Mouse (Mus musculus) heart, postnatal 0 days (tissue): ENCODE data around the gene Mrps34. TPM values are rescaled to one million over a fixed set of nuclear protein-coding genes. Genes with fewer than 3 reads are reported as not detected.
A peak's percentile ranks its signal among the peaks of the same experiment; 100 is the strongest.

ENCODE experiments used
- ATAC-seq: fragments of 200-750 bp; cut with Nextera tagmentation; 2 replicates; pipeline ENCODE4 v1.8.0; 2017; ENCODE audit warnings: low read depth, moderate number of reproducible peaks, moderate library complexity; ENCODE audit not compliant: insufficient read depth
- DNase-seq: peaks from one replicate; pipeline ENCODE4 v3.0.0-alpha.2; 2016; ENCODE audit warnings: low spot score
- H3K27ac ChIP-seq: fragments of 300-500 bp; sonication (generic); 2 replicates; pipeline ENCODE4 v1.5.1; 2014; ENCODE audit warnings: low read depth, mild to moderate bottlenecking
- H3K27me3 ChIP-seq: fragments of 300-500 bp; sonication (generic); 2 replicates; pipeline ENCODE4 v1.6.1; 2014; ENCODE audit warnings: low read length, mixed read lengths; ENCODE audit not compliant: control insufficient read depth, insufficient read depth
- H3K36me3 ChIP-seq: fragments of 300-500 bp; sonication (generic); replicated peaks from 2 replicates; pipeline ENCODE4 v1.6.1; 2014; ENCODE audit warnings: low read length, mixed read lengths; ENCODE audit not compliant: control insufficient read depth, insufficient read depth
- H3K4me1 ChIP-seq: fragments of 300-500 bp; sonication (generic); 2 replicates; pipeline ENCODE4 v1.6.1; 2014; ENCODE audit warnings: antibody characterized with exemption; ENCODE audit not compliant: control insufficient read depth, insufficient read depth
- H3K4me2 ChIP-seq: fragments of 300-500 bp; sonication (generic); 2 replicates; pipeline ENCODE4 v1.6.1; 2014; ENCODE audit warnings: low read depth, mild to moderate bottlenecking, low read length, moderate library complexity
- H3K4me3 ChIP-seq: fragments of 300-500 bp; sonication (generic); 2 replicates; pipeline ENCODE4 v1.5.1; 2014; ENCODE audit warnings: low read depth, low read length
- H3K9ac ChIP-seq: fragments of 300-500 bp; sonication (generic); replicated peaks from 2 replicates; pipeline ENCODE4 v1.6.1; 2014; ENCODE audit warnings: low read depth, low read length, mixed read lengths
- H3K9me3 ChIP-seq: fragments of 300-500 bp; sonication (generic); replicated peaks from 2 replicates; pipeline ENCODE4 v1.6.1; 2016; ENCODE audit warnings: low read length; ENCODE audit not compliant: control insufficient read depth
- CTCF ChIP-seq: IDR thresholded peaks from 2 replicates; pipeline ENCODE4 v1.5.1; 2016; ENCODE audit warnings: antibody characterized with exemption, control low read depth, low read depth
- EP300 ChIP-seq: IDR thresholded peaks from 2 replicates; pipeline ENCODE4 v1.6.1; 2016; ENCODE audit warnings: antibody characterized with exemption, low read depth
- WGBS: fragments of 180-500 bp; shearing (Covaris S2); extraction: QIAGEN DNeasy Blood & Tissue Kit; methylation state at CpG from one replicate; pipeline ENCODE4 v1.1.7; 2014; 5-methylcytosine and 5-hydroxymethylcytosine counted together
- polyA plus RNA-seq: library from polyadenylated mRNA; unstranded; fragments of >200 nt; fragmentation: Nextera tagmentation; extraction: Ambion mirVana; gene quantifications from 2 replicates; pipeline ENCODE4 v1.2.1, GENCODE M21; 2015
- total RNA-seq: library from RNA; depleted of rRNA; stranded (reverse); fragments of >200 nt; gene quantifications from 2 replicates; pipeline ENCODE4 v1.2.3, GENCODE M21; 2014; ENCODE audit warnings: low replicate concordance

Mrps34 gene
- total and polyA plus RNA-seq, 2 experiments from 2014 or later, result 64.0 to 147 TPM

DNA sequence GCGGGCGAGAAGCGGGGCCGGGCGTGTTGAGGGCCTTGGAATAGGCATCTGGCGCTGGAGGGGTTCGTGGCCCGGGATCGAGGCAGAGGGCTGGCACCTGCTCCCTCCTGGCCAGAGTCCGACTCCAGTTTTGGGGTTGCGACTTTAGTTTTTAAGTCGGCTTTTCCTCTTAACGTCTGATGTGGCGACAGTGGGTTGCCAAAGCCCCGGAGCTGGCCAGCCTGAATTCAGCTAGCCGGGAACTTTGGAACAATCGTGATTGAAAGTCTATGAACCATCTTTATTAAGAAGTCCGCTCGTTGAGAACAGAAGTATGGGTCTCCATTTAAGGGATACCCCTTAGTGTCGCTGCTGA, 44.2 kb upstream of the Mrps34 start:
- TF ChIP-seq CTCF (no peak), EP300 (no peak)
- no peaks in the 10 kb centered on the region for H3K9me3 ChIP-seq
- peak overlapping the region; percentile 93 for H3K27ac ChIP-seq
- peak overlapping the region; percentile 65 for H3K4me3 ChIP-seq
- DNase-seq, result no peak
- peak overlapping the region; percentile 58 for H3K9ac ChIP-seq
- H3K27me3 ChIP-seq, result no peaks in the 10 kb centered on the region
- peaks cover 24% of the 10 kb centered on the region for H3K36me3 ChIP-seq
- H3K4me1 ChIP-seq, result peaks cover 15% of the 10 kb centered on the region
- 1% methylated on average over 20 of the region's 20 CpGs for WGBS
- ATAC-seq, result no peak
- H3K4me2 ChIP-seq, result peak overlapping the region; percentile 89

DNA sequence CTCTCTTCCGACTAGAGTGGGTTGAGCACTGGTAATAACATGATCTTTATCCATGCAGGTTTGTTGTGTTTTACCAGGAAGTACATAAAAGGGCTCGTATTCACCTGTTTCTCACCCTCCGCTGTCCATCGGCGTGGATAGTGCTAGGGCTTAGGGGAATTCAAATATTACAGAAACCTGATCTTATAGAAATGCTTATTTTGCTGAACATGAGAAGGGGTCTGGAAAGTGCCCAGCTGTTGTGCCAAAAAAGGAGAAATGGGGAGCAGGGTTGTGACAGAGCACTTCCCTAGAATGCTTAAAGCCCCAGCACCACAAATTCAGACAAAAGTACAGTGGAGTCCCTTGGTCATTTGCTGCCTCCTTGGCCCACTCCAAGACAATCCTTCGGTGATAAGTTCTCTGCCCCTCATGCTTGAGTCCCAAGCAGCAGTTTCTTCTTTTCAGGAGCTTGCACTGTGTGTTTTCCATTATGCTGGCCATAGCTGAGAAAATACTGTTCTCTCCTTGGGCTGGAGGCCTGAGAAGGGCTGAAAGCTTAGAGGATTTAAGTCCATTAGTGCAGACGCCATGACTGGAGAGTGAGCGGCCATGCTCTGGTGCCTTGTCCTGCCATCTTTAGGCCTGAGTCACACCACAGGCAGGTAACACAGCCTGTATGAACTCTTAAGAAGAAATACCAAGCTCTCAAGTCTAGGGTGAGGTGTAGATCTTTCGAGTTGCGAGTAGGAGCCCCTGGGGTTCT, 43.4 kb upstream of the Mrps34 start:
- peaks cover 28% of the 10 kb centered on the region for H3K36me3 ChIP-seq
- ATAC-seq (no peak), DNase-seq (no peak)
- WGBS, result 81% methylated on average over 10 of the region's 10 CpGs
- TF ChIP-seq CTCF (no peak), EP300 (no peak)
- no peaks in the 10 kb centered on the region for H3K9me3 ChIP-seq
- H3K4me2 ChIP-seq, result peak overlapping the region; percentile 89
- H3K27ac ChIP-seq, result no peak overlapping the region
- H3K4me3 ChIP-seq, result peak overlapping the region; percentile 65
- H3K9ac ChIP-seq, result 0 out of 2 replicates have a peak overlapping the region, but pooled peaks have one; percentile 58
- H3K27me3 ChIP-seq, result no peaks in the 10 kb centered on the region
- H3K4me1 ChIP-seq, result peaks cover 15% of the 10 kb centered on the region

DNA sequence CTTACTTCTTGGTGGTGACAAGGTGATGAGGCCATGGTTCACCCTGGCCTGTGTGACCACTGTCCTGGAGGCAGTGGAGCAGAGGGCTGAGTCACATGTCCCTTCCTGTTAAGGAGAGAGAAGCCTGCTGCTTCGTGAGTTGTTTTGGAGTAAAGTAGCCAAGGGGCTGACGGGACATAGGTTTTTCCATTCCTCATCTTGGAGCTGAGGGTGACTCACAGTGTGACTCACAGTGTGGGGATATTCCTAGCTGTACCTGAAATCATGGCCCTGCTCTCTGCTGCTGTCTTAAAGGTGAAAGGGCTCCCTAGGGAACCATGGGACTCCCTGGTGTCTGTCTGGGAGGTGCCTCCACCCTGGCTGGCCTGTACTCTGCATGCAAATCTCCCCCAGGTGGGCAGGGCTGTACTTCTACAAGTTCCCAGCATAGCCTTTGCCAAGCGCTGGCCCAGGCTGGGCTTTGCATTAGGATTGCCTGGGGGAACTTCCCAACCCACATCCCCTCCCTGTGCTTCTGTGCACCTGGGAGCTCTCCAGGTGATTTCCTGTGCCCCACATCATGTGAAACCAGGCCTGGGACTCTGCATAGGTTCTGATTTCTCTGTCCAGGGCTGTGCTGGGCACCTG, 39.0 kb upstream of the Mrps34 start:
- no peak overlapping the region for H3K27ac ChIP-seq
- peaks cover 9% of the 10 kb centered on the region for H3K4me1 ChIP-seq
- ATAC-seq, result no peak
- 71% methylated on average over 3 of the region's 3 CpGs for WGBS
- TF ChIP-seq EP300 (no peak), CTCF (no peak)
- no peaks in the 10 kb centered on the region for H3K27me3 ChIP-seq
- no peak overlapping the region for H3K4me2 ChIP-seq
- no peak overlapping the region for H3K9ac ChIP-seq
- no peaks in the 10 kb centered on the region for H3K9me3 ChIP-seq
- H3K4me3 ChIP-seq, result no peak overlapping the region
- peaks cover 54% of the 10 kb centered on the region for H3K36me3 ChIP-seq
- no peak for DNase-seq

DNA sequence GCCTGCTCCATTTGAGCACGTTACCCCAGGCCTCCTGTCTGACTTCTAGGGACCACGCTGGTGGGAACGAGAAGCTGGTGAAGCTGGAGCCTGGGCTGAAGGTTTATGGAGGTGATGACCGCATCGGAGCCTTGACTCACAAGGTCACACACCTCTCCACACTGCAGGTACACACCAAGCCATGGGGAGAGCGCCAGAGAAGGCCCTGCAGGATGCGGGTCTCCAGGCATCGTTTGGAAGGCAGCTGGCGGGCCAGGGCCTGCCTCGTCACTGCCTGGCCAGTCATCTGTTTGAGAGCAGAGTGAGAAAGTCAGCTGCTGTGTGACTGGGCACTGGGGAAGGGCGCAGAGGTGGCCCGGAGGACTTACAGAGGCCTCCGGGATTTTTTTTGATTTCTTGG, 38.3 kb upstream of the Mrps34 start:
- 90% methylated on average over 13 of the region's 13 CpGs for WGBS
- no peaks in the 10 kb centered on the region for H3K27me3 ChIP-seq
- no peak for ATAC-seq
- H3K4me1 ChIP-seq, result peaks cover 2% of the 10 kb centered on the region; the same call in 1 of the 2 replicates
- H3K9ac ChIP-seq, result no peak overlapping the region
- no peak for DNase-seq
- no peaks in the 10 kb centered on the region for H3K9me3 ChIP-seq
- peaks cover 61% of the 10 kb centered on the region for H3K36me3 ChIP-seq
- H3K27ac ChIP-seq, result no peak overlapping the region
- H3K4me3 ChIP-seq, result no peak overlapping the region
- TF ChIP-seq CTCF, result no peak
- TF ChIP-seq EP300, result no peak
- no peak overlapping the region for H3K4me2 ChIP-seq

DNA sequence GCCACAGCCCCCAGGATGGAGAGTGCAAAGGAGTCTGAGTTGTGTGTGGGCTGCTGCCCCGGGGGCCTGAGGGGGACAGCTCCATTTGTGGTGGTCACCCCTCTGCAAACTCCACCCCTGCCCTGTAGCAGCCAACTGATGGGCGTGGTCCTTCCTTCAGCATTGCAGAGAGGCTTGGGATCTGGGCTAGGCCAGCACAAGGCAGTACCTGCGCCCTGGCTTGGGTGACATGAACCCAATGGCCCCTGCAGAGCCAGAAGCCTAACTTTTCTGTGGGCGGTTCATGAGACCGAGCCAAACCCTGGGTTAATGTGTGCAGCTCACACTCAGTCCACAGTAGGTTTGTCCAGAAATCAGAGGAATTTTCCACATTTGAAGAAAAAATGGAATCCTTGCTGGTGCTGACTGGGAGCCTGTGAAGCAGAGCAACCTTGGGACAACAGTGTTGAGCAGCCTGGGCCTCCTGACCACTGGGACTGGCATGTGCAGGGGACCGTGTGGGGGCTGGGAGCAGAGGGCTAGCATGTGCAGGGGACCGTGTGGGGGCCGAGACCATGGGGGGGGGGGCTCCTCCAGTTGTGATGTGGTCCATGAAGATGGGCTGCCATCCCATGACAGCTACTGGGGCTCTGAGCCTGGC, 37.0 kb upstream of the Mrps34 start:
- Histone ChIP-seq H3K4me1 (no peaks in the 10 kb centered on the region), H3K9me3 (no peaks in the 10 kb centered on the region), H3K4me3 (no peak overlapping the region), H3K27me3 (no peaks in the 10 kb centered on the region), H3K9ac (no peak overlapping the region), H3K27ac (no peak overlapping the region), H3K36me3 (peaks cover 71% of the 10 kb centered on the region), H3K4me2 (no peak overlapping the region)
- 76% methylated on average over 8 of the region's 8 CpGs for WGBS
- DNase-seq, result no peak
- no peak for ATAC-seq
- TF ChIP-seq EP300 (no peak), CTCF (no peak)
